Mouse (Mus musculus): ENCODE measurements around the gene Skap2. TPM values are rescaled to one million over a fixed set of nuclear protein-coding genes. Genes with fewer than 3 reads are reported as not detected.

Gene Skap2
- total RNA-seq, 2 experiments from 2014 or later = 14.1 to 15.7 TPM

GRCm38 (mm10) chr6:51998409-51999156 is 13.8 kb downstream of the Skap2 start:
- no peak for DNase-seq (ENCODE audit: low spot score in 2 of 2)
- peak; percentile 69 for TF ChIP-seq CTCF (conservative IDR thresholded peaks at IDR 0.05)
- H3K27ac ChIP-seq = no peak overlapping the region
- H3K4me3 ChIP-seq = no peak overlapping the region

GRCm38 (mm10) chr6:51987999-51988398 is 24.4 kb downstream of the Skap2 start:
- Histone ChIP-seq H3K27ac (no peak overlapping the region), H3K4me3 (no peak overlapping the region)
- DNase-seq (ENCODE audit: low spot score in 2 of 2) = no peak
- no peak for TF ChIP-seq CTCF (conservative IDR thresholded peaks at IDR 0.05)

GRCm38 (mm10) chr6:51977638-51978037 is 34.7 kb downstream of the Skap2 start:
- DNase-seq (ENCODE audit: low spot score in 2 of 2) = no peak
- Histone ChIP-seq H3K27ac (no peak overlapping the region), H3K4me3 (no peak overlapping the region)
- TF ChIP-seq CTCF (conservative IDR thresholded peaks at IDR 0.05) = no peak

- DNase-seq (ENCODE audit: low spot score in 2 of 2) = no peak
- TF ChIP-seq CTCF (conservative IDR thresholded peaks at IDR 0.05) = no peak
Observed at GRCm38 (mm10) chr6:51975751-51976150, 36.6 kb downstream of the Skap2 start.

GRCm38 (mm10) chr6:51958992-51959391 is 53.4 kb downstream of the Skap2 start:
- TF ChIP-seq CTCF (conservative IDR thresholded peaks at IDR 0.05) = no peak
- Histone ChIP-seq H3K4me3 (no peak overlapping the region), H3K27ac (no peak overlapping the region)
- no peak for DNase-seq (ENCODE audit: low spot score in 2 of 2)

More at GRCm38 (mm10) chr6:51975751-51976150, 36.6 kb downstream of the Skap2 start:
- Histone ChIP-seq H3K27ac (no peak overlapping the region), H3K4me3 (no peak overlapping the region)

GRCm38 (mm10) chr6:51956048-51956792 is 56.1 kb downstream of the Skap2 start:
- H3K27ac ChIP-seq = no peak overlapping the region
- no peak for TF ChIP-seq CTCF (conservative IDR thresholded peaks at IDR 0.05)
- DNase-seq (ENCODE audit: low spot score in 2 of 2) = no peak

GRCm38 (mm10) chr6:51947661-51948060 is 64.7 kb downstream of the Skap2 start:
- DNase-seq (ENCODE audit: low spot score in 2 of 2) = no peak
- Histone ChIP-seq H3K4me3 (no peak overlapping the region), H3K27ac (no peak overlapping the region)
- no peak for TF ChIP-seq CTCF (conservative IDR thresholded peaks at IDR 0.05)

More at GRCm38 (mm10) chr6:51956048-51956792, 56.1 kb downstream of the Skap2 start:
- no peak overlapping the region for H3K4me3 ChIP-seq

- H3K27ac ChIP-seq = no peak overlapping the region
- H3K4me3 ChIP-seq = no peak overlapping the region
- no peak for DNase-seq (ENCODE audit: low spot score in 2 of 2)
- TF ChIP-seq CTCF (conservative IDR thresholded peaks at IDR 0.05) = no peak
Observed at GRCm38 (mm10) chr6:51944916-51945315, 67.4 kb downstream of the Skap2 start.

GRCm38 (mm10) chr6:51933998-51934397 is 78.4 kb downstream of the Skap2 start:
- no peak for TF ChIP-seq CTCF (conservative IDR thresholded peaks at IDR 0.05)
- Histone ChIP-seq H3K4me3 (no peak overlapping the region), H3K27ac (no peak overlapping the region)
- DNase-seq (ENCODE audit: low spot score in 2 of 2) = no peak

GRCm38 (mm10) chr6:51933034-51933611 is 79.2 kb downstream of the Skap2 start:
- no peak for TF ChIP-seq CTCF (conservative IDR thresholded peaks at IDR 0.05)
- DNase-seq (ENCODE audit: low spot score in 2 of 2) = no peak
- Histone ChIP-seq H3K27ac (no peak overlapping the region), H3K4me3 (no peak overlapping the region)

GRCm38 (mm10) chr6:51927101-51927500 is 85.2 kb downstream of the Skap2 start:
- DNase-seq (ENCODE audit: low spot score in 2 of 2) = no peak
- no peak for TF ChIP-seq CTCF (conservative IDR thresholded peaks at IDR 0.05)
- Histone ChIP-seq H3K27ac (no peak overlapping the region), H3K4me3 (no peak overlapping the region)

GRCm38 (mm10) chr6:51921831-51922230 is 90.5 kb downstream of the Skap2 start:
- no peak for TF ChIP-seq CTCF (conservative IDR thresholded peaks at IDR 0.05)
- no peak overlapping the region for H3K4me3 ChIP-seq
- DNase-seq (ENCODE audit: low spot score in 2 of 2) = no peak
- no peak overlapping the region for H3K27ac ChIP-seq

GRCm38 (mm10) chr6:51908495-51908894 is 103.9 kb downstream of the Skap2 start:
- no peak for TF ChIP-seq CTCF (conservative IDR thresholded peaks at IDR 0.05)
- no peak overlapping the region for H3K4me3 ChIP-seq

More at GRCm38 (mm10) chr6:51908495-51908894, 103.9 kb downstream of the Skap2 start:
- no peak for DNase-seq (ENCODE audit: low spot score in 2 of 2)
- no peak overlapping the region for H3K27ac ChIP-seq

All from layer of hippocampus, adult 2 months (tissue).